Comparison of ENCODE assay signal across 8 mouse cellular contexts in the genomic region with DNA sequence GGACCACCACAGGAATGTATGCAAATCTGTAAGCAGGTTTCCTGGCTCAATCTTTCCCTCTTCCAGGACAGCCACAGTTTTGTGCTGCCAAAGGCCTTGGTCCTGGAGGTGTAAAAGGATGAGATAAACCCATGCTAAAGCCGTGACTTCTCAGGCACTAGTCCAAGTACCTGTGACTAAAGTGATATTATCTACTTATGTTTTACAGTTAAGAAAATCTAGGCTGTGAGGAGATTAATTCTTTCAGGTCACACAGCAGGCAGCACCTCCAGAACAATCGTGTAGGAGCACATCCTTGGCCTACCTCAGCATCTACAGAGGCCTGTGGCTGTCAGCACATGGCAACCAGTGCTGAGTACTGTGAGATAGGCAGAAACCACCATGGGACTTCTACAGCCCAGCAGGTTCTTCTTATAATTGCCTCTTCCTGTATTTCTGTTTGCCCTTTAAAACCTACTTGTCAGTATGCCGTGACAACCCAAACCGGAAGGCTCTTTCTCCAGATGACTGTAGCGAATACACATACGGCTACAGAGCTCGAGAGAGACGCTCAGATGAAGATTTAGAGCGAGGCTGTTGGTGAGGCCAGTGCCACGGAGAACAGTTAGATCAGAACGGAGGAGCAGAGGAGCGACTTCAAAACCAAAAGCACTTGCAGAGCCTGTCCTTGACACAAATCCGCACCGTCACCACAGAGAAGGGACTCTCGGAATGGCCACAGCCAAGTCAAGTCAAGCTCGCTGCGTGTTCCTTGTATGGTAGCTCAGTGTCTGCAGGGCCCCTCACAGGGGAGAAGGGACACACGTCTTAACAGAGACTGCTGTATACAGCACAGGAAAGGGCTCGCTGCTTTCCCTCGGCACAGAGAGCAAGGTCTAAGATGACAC. TPM values are rescaled to one million over a fixed set of nuclear protein-coding genes. Genes with fewer than 3 reads are reported as not detected.
DNase-seq lines count a peak whose midpoint lies in the region; ATAC-seq lines count a peak whose summit lies in the region.

No protein-coding gene starts in this region.

- H3K27ac ChIP-seq in macrophage, result peak overlapping the region; percentile 51

- WGBS in macrophage (ENCODE audit: missing documents), result 14% methylated on average over 20 of the region's 20 CpGs

- no peaks in the 10 kb centered on the region for H3K79me2 ChIP-seq in macrophage (ENCODE audit: inconsistent target)

- DNase-seq in lung, postnatal 14 days, result peak; percentile 14
- no peak for DNase-seq in lung, postnatal 25 days (ENCODE audit: low spot score)
- DNase-seq in thymus, postnatal 0 days (ENCODE audit: low spot score), result peak; percentile 52
- no peak for DNase-seq in right cerebral cortex, adult 2 months (ENCODE audit: low spot score in 2 of 2)
- DNase-seq in left cerebral cortex, adult 8-10 months (ENCODE audit: low spot score in 2 of 2), result no peak
- DNase-seq in cerebellum, adult 11-12 months, result no peak

- H3K4me3 ChIP-seq in macrophage (ENCODE audit: inconsistent target), result no peak overlapping the region

- ATAC-seq in erythroblast, adult 5-6 weeks (replicated peaks; ENCODE audit: low FRiP score, poor library complexity, severe bottlenecking), result peak; percentile 44; the same call in 1 of the 2 replicates

- no peaks in the 10 kb centered on the region for H3K36me3 ChIP-seq in macrophage (ENCODE audit: inconsistent target)

RNA-seq across cellular contexts. Expression of gene N4bp2l1, which starts 3.8 kb away (rescaled TPM):
- total RNA-seq in erythroblast, adult 5-6 weeks (2015; ENCODE audit: low replicate concordance), result 21.3 and 36.5 TPM in 2 replicates
- 10.5 and 13.7 TPM in 2 replicates for total RNA-seq in erythroblast, adult 5-6 weeks (2017; ENCODE audit: low replicate concordance)
- total RNA-seq in macrophage (2018; cell fraction: chromatin; rRNA removed), result 100 to 1,000 TPM in 17 of 26 experiments, 10 to 100 TPM in 9; 16.4 to 246 (median 171) TPM
- total RNA-seq in macrophage (2018; cell fraction: cytosol; rRNA removed), result 10 to 100 TPM; 16.7 to 74.8 (median 51.4) TPM
- total RNA-seq in macrophage (2018; cell fraction: nucleus; rRNA removed), result 100 to 1,000 TPM in 17 of 26 experiments, 10 to 100 TPM in 9; 33.4 to 245 (median 128) TPM
- polyA plus RNA-seq in macrophage (2018), result 22.9 to 68.6 TPM (median 43.0 TPM) in 3 replicates
- polyA plus RNA-seq in thymus, postnatal 0 days (2015; fragmentation: Nextera tagmentation; extraction: Ambion mirVana), result 47.7 and 48.6 TPM in 2 replicates
- 10 to 100 TPM; 53.3 to 56.8 (median 55.8) TPM for total RNA-seq in left cerebral cortex, adult 8-10 months (2022)

Comparison
In these comparisons a context has a peak if more than half of its experiments do, and no peak if none do; other contexts are left out.
1. DNase-seq: peak in lung, postnatal 14 days (single experiment) and thymus, postnatal 0 days (single experiment); none in lung, postnatal 25 days (single experiment), right cerebral cortex, adult 2 months (0 of 2), left cerebral cortex, adult 8-10 months (0 of 2) and cerebellum, adult 11-12 months (single experiment).